Mouse (Mus musculus): ENCODE measurements around the gene Rftn1.

DNA sequence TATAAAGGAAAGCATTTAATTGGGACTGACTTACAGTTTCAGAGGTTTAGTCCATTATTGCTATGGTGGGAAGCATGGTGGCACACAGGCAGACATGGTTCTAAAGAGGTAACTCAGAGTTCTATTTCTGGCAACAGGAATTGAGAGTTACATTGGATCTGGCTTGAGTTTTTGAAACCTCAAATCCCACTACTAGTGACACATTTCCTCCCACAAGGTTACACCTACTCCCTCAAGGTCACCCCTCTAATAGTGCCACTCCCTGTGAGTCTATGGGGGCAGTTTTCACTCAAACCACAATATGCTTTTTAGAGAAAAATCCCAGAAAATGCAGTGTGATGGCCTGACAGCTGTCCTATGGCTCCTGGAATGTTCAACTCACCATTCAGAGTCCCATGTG, 231.5 kb downstream of the Rftn1 start:
- no peak for TF ChIP-seq POLR2A (IDR thresholded peaks at IDR 0.05; ENCODE audit: low read depth, low read length)
- TF ChIP-seq CTCF (conservative IDR thresholded peaks at IDR 0.05; ENCODE audit: insufficient read depth, insufficient read length, low read depth, low read length) = no peak
